Mouse (Mus musculus) heart, postnatal 0 days (tissue): ENCODE data around the gene Oaz3. TPM values are rescaled to one million over a fixed set of nuclear protein-coding genes. Genes with fewer than 3 reads are reported as not detected.
A peak's percentile ranks its signal among the peaks of the same experiment; 100 is the strongest.

ENCODE experiments used
- ATAC-seq: fragments of 200-750 bp; cut with Nextera tagmentation; 2 replicates; pipeline ENCODE4 v1.8.0; 2017; ENCODE audit warnings: low read depth, moderate number of reproducible peaks, moderate library complexity; ENCODE audit not compliant: insufficient read depth
- DNase-seq: peaks from one replicate; pipeline ENCODE4 v3.0.0-alpha.2; 2016; ENCODE audit warnings: low spot score
- H3K27ac ChIP-seq: fragments of 300-500 bp; sonication (generic); 2 replicates; pipeline ENCODE4 v1.5.1; 2014; ENCODE audit warnings: low read depth, mild to moderate bottlenecking
- H3K27me3 ChIP-seq: fragments of 300-500 bp; sonication (generic); 2 replicates; pipeline ENCODE4 v1.6.1; 2014; ENCODE audit warnings: low read length, mixed read lengths; ENCODE audit not compliant: control insufficient read depth, insufficient read depth
- H3K36me3 ChIP-seq: fragments of 300-500 bp; sonication (generic); replicated peaks from 2 replicates; pipeline ENCODE4 v1.6.1; 2014; ENCODE audit warnings: low read length, mixed read lengths; ENCODE audit not compliant: control insufficient read depth, insufficient read depth
- H3K4me1 ChIP-seq: fragments of 300-500 bp; sonication (generic); 2 replicates; pipeline ENCODE4 v1.6.1; 2014; ENCODE audit warnings: antibody characterized with exemption; ENCODE audit not compliant: control insufficient read depth, insufficient read depth
- H3K4me2 ChIP-seq: fragments of 300-500 bp; sonication (generic); 2 replicates; pipeline ENCODE4 v1.6.1; 2014; ENCODE audit warnings: low read depth, mild to moderate bottlenecking, low read length, moderate library complexity
- H3K4me3 ChIP-seq: fragments of 300-500 bp; sonication (generic); 2 replicates; pipeline ENCODE4 v1.5.1; 2014; ENCODE audit warnings: low read depth, low read length
- H3K9ac ChIP-seq: fragments of 300-500 bp; sonication (generic); replicated peaks from 2 replicates; pipeline ENCODE4 v1.6.1; 2014; ENCODE audit warnings: low read depth, low read length, mixed read lengths
- H3K9me3 ChIP-seq: fragments of 300-500 bp; sonication (generic); replicated peaks from 2 replicates; pipeline ENCODE4 v1.6.1; 2016; ENCODE audit warnings: low read length; ENCODE audit not compliant: control insufficient read depth
- CTCF ChIP-seq: IDR thresholded peaks from 2 replicates; pipeline ENCODE4 v1.5.1; 2016; ENCODE audit warnings: antibody characterized with exemption, control low read depth, low read depth
- EP300 ChIP-seq: IDR thresholded peaks from 2 replicates; pipeline ENCODE4 v1.6.1; 2016; ENCODE audit warnings: antibody characterized with exemption, low read depth
- WGBS: fragments of 180-500 bp; shearing (Covaris S2); extraction: QIAGEN DNeasy Blood & Tissue Kit; methylation state at CpG from one replicate; pipeline ENCODE4 v1.1.7; 2014; 5-methylcytosine and 5-hydroxymethylcytosine counted together
- polyA plus RNA-seq: library from polyadenylated mRNA; unstranded; fragments of >200 nt; fragmentation: Nextera tagmentation; extraction: Ambion mirVana; gene quantifications from 2 replicates; pipeline ENCODE4 v1.2.1, GENCODE M21; 2015
- total RNA-seq: library from RNA; depleted of rRNA; stranded (reverse); fragments of >200 nt; gene quantifications from 2 replicates; pipeline ENCODE4 v1.2.3, GENCODE M21; 2014; ENCODE audit warnings: low replicate concordance

The Oaz3 gene
- total and polyA plus RNA-seq, 2 experiments from 2014 or later: 0.41 TPM; not detected in 1

DNA sequence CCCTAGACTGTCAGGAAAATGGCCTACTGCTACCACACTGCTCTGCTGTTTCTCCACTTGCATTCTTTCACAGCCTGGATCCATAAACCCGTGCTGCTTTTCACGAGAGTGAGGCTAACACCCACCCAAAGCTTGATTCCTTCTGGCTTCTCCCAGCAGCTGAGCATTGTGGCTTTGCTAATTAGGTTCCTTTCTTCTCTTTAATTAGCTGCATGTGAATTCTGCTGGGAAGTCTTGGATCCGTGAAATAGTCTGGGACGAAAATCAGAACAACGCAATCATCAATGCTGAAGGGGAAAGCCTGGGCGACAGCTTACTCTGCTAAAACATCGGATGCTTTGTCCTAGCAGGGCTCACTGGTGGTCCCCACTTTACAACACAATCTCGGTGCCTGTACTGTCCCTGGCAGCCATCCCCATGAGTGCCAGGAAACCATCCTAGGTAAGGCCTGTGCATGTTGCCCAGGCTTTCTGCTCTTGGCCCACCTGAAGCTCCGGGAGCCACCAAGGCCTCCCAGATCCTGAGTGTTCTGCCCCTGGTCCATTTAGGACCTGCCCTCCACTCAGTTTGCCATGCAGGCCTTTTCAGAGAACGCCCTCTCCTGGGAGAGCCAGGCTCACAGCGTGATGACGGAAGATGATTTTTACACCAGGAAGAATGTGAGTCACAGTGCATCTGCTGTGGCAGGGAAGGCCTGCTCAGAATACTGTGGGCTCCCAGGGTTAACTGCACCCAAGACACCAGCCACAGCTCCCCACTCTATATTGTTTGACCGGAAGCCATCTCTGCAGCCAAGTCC lies 22.1 kb upstream of the Oaz3 start:
- no peak for TF ChIP-seq CTCF
- TF ChIP-seq EP300: no peak

DNA sequence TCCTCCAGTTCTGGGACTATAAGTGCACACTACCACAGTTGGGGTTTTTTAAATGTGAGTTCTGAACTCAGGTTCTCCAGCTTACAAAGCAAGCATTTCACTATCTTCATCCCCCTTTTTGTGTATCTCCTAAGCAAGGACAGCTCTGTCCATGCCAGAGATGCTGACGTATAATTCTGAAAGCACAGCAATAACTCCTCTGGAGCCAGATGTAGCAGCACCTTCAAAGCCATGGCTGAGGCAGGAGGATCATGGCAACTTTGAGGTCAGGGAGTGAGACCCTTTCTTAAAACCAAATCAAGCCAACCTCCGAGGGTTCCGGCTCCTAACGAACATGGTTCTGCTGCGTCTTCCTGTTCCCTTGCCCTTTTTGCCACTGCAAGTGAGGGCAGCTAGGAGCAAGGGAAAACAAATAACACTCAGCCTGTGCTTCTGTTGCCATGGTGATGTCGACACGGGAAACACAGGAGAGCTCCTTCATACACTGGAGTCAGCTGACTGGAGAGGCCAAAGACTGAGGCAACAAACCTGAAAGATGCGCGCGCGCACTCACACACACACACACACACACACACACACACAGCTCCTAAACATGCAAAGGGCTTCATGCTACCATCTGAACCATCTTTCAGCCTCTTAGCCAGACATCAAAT lies 20.3 kb upstream of the Oaz3 start:
- no peak for ATAC-seq
- 47% methylated on average over 11 of the region's 11 CpGs for WGBS

More for the DNA sequence above, 22.1 kb upstream of the Oaz3 start:
- no peak overlapping the region for H3K9ac ChIP-seq
- H3K36me3 ChIP-seq: no peaks in the 10 kb centered on the region
- H3K9me3 ChIP-seq: no peaks in the 10 kb centered on the region
- ATAC-seq: no peak
- no peak for DNase-seq
- 74% methylated on average over 13 of the region's 13 CpGs for WGBS
- H3K4me1 ChIP-seq: no peaks in the 10 kb centered on the region
- H3K27me3 ChIP-seq: no peaks in the 10 kb centered on the region
- no peak overlapping the region for H3K4me3 ChIP-seq
- H3K4me2 ChIP-seq: no peak overlapping the region
- no peak overlapping the region for H3K27ac ChIP-seq

DNA sequence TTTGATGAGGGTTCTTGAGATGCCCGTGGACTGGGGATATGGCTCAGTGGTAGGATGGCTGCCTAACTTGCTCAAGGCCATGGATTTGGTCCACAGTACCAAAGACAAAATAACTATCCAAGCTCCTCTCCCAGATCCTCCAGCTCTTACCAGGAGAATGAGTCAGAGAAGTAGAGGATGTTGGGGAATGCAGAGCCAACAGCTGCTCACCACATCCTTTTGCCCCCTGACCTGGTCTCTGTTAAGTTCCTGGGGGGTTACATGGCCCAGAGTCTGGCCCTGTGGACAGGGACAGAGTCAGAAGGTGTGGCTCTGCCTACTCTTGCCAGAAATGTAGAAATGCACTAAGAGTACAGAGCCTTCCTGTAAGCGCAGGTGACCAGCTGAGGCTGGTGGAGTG lies 16.1 kb upstream of the Oaz3 start:
- Histone ChIP-seq H3K9ac (no peak overlapping the region), H3K27me3 (no peaks in the 10 kb centered on the region), H3K36me3 (no peaks in the 10 kb centered on the region), H3K9me3 (no peaks in the 10 kb centered on the region), H3K4me2 (no peak overlapping the region), H3K27ac (no peak overlapping the region), H3K4me3 (no peak overlapping the region), H3K4me1 (no peaks in the 10 kb centered on the region)
- WGBS: 90% methylated on average over 2 of the region's 2 CpGs
- no peak for DNase-seq
- TF ChIP-seq EP300 (no peak), CTCF (no peak)
- no peak for ATAC-seq

More for the DNA sequence above, 20.3 kb upstream of the Oaz3 start:
- Histone ChIP-seq H3K4me1 (no peaks in the 10 kb centered on the region), H3K36me3 (no peaks in the 10 kb centered on the region), H3K27ac (no peak overlapping the region), H3K9ac (no peak overlapping the region), H3K4me3 (no peak overlapping the region), H3K9me3 (no peaks in the 10 kb centered on the region), H3K27me3 (no peaks in the 10 kb centered on the region), H3K4me2 (no peak overlapping the region)
- DNase-seq: no peak
- TF ChIP-seq CTCF (no peak), EP300 (no peak)

DNA sequence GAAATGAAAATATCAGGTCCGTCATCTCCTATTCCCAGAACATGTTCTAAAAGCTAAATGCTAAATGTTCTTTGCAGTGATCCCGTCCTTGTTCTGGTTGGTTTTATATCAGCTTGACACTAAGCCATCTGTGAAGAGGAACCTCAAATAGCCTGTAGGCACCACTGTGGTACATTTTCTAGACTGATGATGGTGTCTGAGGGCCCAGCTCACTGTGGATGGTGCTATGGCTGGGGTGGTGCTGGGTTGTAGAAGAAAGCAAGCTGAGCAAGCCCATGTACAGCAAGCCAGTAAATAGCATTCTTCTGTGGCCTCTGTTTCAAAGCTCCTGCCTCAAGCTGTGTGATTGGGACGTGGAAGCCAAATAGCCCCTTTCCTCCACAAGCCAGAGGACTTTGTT lies 13.3 kb upstream of the Oaz3 start:
- H3K4me1 ChIP-seq: no peaks in the 10 kb centered on the region
- H3K36me3 ChIP-seq: no peaks in the 10 kb centered on the region
- 69% methylated on average over 3 of the region's 3 CpGs for whole genome bisulfite sequencing
- H3K9me3 ChIP-seq: no peaks in the 10 kb centered on the region
- no peak overlapping the region for H3K9ac ChIP-seq
- TF ChIP-seq CTCF (no peak), EP300 (no peak)
- no peak overlapping the region; the same call in 1 of the 2 replicates for H3K4me2 ChIP-seq
- no peak for DNase-seq
- no peak for ATAC-seq
- no peak overlapping the region for H3K27ac ChIP-seq
- peak overlapping the region; percentile 36; the same call in 1 of the 2 replicates for H3K4me3 ChIP-seq
- H3K27me3 ChIP-seq: no peaks in the 10 kb centered on the region

DNA sequence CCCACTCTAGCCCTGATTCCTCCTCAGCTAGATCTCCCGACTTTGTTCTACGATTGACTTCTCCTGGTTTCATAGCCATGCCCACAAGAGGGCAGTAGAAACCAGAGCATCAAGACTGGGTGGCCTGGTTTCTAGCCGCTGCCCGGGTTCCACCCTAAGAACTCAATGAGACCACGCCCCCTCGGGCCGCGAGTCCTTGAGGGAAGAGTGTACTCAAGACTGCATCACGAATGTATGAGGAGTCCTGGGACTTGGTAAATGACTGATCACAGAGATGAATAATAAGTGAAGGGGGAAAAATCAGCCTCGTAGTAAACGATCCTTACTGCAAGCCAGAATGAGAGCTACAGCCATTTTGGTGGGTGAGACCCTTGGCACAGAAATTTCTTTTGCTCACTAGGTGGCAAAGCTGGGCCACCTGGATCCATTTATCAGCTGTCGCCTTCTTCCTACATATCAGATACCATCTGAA lies 12.8 kb upstream of the Oaz3 start:
- Histone ChIP-seq H3K27ac (no peak overlapping the region), H3K27me3 (no peaks in the 10 kb centered on the region), H3K9ac (no peak overlapping the region), H3K4me2 (peak overlapping the region; percentile 46), H3K36me3 (no peaks in the 10 kb centered on the region), H3K4me3 (peak overlapping the region; percentile 36), H3K9me3 (no peaks in the 10 kb centered on the region), H3K4me1 (no peaks in the 10 kb centered on the region)
- peak; percentile 84 for DNase-seq
- ATAC-seq: peak; percentile 75
- WGBS: 1% methylated on average over 12 of the region's 12 CpGs
- no peak for TF ChIP-seq EP300
- peak; percentile 91 for TF ChIP-seq CTCF
